Mouse (Mus musculus): ENCODE data around the gene Mad1l1.

- no peak for TF ChIP-seq CTCF (IDR thresholded peaks at IDR 0.05; ENCODE audit: control insufficient read depth, insufficient read depth, insufficient read length)
- TF ChIP-seq USF1 (IDR thresholded peaks at IDR 0.05; ENCODE audit: low read depth) = no peak
- no peak for TF ChIP-seq MAX (IDR thresholded peaks at IDR 0.05)
- no peak for TF ChIP-seq CEBPB (IDR thresholded peaks at IDR 0.05; ENCODE audit: low read depth)
These were observed 48.1 kb upstream of the Mad1l1 start for GRCm38 (mm10) chr5:140369466-140369865.

Measured in C2C12 (cell line).